Mouse (Mus musculus) embryo, embryonic 10.5 days (tissue): ENCODE data around the gene Car10.

Experiments used
- DNase-seq: peaks from one replicate; pipeline ENCODE4 v3.0.0-alpha.2; 2015; ENCODE audit warnings: low spot score

Gene Car10

DNA sequence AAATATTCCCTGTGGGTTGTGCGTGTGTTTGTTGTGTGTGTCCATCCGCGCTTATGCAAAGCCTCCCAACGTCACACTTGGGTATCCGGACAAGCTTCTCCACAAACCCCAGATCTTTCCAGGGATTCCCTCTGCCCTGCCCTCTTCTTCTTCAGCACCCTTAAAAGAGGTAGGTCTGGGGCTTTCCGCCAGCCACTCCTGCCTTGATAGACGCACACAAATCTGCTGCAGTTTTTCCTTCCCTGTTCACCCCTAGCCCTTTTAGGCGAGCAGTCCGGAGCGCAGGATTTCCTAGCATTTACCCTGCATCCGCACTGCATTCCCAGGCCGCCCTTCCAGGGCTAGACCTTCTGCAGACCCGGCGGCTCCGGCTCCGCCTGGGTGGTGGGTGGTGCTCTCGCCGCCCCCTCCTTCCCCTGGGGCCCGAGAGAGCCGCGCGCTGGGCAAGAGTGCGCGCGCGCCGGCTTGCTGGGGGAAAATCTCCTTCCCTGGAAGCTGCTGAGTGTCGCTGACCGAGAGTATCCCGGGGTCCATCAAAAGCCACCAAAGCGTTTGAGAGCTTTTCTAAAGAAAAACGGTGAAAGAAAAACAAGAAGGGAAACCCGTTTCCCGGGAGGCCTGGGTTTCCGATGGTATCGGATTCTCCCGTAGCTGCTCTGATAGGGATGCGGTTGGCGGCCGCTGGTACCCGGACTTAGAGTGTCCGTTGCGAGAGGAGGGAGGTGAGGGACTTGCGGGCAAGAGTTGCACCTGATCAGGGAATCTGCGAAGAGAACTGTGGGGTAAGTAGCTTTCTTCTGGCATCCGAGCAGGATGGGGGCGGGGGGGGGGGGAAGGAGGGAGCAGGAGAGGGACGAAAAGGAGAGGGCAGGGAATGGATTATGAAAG is at the start of gene Car10:
TSS of gene Car10 (plus strand) at position 88 of the 888 bp plus-strand sequence.
- DNase-seq: peak; percentile 55

DNA sequence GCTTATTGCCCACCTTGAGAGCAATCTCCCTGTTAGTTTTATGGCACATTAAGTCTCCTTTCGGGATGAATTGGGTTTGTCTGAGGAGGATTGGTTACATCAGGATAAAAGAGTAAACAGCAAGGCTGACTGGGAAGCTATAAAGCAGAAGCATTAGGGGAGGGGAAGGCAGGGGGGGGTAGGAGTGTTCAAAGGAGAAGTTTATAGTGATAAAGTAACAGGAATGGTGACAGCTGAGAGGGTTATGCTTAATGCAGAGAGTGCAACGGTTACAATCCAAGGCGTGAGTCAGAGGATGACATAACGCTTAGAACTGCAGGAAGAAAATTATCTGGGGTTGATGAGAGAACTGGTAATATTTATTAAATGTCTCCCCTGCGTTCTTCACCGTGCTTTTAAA is 32.8 kb upstream of the Car10 start:
- no peak for DNase-seq

DNA sequence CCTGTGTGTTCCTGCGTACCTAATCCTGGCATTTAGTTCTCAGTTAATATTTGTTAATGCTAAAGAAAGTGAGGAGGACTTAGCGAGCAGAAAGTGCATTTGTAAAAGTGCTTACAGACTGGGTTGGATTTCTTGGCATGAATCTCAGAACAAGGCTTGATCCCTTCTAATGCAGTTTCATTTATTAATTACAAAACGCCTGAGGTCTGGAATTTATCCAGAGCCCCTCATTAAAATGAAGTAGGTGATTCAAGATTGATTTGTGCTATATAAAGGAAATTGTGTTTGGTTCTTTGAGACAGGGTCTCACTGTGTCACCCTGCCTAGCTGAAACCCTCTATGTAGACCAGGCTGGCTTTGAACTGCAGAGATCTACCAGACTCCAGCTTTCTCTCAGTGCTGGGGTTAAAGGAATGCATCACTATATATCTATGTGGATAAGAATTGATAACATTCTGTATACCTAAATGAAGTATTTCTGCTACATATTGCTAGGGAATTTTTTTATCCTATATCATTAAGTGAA is 32.1 kb upstream of the Car10 start:
- no peak for DNase-seq

DNA sequence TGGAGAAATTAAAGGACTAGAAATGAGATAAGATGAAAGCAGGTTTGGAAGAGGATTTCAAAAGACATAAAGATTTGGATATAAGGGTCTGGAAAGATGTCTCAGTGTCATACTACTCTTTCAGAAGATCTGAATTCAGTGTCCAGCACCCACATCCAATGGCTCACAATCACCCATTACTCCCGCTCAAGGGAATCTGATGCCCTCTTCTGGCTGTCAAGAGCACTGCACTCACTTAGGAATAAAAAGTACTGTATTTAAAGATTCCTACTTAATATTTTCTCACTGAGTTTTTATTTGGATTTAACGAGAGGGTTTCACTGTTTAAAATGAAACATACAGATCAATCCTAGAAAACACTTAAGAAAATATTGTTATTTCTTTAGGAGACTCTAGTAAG is 2.2 kb upstream of the Car10 start:
- DNase-seq: peak; percentile 8

DNA sequence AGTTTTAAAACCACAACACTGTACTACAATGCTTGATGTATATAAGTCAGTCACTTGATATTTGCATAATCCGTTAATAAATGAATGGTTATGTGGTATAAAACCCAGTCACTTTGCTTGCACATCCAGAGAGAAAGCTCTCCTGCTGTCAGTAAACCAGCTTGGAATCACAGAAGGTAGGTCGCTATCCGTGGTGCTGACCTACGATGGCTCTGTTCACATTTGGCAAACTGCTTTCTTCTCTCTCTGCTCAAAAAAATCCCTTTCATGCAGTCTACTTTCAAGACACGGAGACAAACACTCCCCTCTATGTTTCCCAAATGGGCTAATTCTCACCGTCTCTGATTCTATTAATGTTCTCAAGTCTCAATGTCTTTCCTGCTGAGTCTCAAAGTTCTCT is 827 bp upstream of the Car10 start:
- peak; percentile 85 for DNase-seq

DNA sequence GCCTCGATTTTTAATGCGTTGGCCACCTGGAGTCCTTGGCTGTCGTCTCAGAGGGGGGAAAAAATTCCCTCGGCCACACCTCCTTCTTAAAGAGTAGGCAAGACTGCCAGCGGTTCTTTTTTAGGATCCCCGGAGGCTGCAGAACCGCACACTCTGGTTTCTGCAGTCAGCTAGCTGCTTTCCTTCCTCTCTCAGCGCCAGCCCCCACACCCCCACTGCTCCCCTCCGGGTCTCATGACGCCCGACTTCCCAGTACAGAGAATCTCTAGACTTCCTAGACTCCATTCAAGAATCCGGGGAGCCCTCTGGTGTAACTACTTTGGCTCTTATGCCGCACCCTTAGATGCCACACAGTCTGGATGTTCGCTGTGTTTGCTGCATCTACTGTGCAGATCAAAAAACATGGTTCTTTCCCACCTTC is 387 bp upstream of the Car10 start:
- DNase-seq: peak; percentile 14

DNA sequence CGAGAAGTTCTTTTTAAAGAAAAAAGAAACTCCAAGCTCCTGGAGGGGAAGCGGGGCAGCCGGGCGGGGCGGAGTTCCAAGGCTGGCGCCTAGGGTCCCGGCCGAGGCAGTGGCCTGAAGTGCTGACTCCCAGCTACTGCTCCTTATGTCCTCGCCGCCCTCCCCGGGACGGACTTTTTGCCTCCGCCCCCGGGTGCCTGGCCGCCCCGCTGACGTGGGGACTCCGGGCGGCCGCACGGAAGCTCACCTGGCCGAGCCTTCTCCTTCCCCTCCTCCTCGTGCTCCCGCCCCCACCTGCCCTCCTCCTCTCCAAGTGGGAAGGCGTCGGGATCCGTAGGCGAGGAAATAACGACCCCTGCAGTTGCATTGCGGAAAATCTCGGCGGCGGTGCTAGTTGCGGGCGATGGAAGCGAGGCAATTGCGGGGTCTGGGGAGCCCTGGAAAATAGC is 1.1 kb downstream of the Car10 start:
- peak; percentile 50 for DNase-seq

DNA sequence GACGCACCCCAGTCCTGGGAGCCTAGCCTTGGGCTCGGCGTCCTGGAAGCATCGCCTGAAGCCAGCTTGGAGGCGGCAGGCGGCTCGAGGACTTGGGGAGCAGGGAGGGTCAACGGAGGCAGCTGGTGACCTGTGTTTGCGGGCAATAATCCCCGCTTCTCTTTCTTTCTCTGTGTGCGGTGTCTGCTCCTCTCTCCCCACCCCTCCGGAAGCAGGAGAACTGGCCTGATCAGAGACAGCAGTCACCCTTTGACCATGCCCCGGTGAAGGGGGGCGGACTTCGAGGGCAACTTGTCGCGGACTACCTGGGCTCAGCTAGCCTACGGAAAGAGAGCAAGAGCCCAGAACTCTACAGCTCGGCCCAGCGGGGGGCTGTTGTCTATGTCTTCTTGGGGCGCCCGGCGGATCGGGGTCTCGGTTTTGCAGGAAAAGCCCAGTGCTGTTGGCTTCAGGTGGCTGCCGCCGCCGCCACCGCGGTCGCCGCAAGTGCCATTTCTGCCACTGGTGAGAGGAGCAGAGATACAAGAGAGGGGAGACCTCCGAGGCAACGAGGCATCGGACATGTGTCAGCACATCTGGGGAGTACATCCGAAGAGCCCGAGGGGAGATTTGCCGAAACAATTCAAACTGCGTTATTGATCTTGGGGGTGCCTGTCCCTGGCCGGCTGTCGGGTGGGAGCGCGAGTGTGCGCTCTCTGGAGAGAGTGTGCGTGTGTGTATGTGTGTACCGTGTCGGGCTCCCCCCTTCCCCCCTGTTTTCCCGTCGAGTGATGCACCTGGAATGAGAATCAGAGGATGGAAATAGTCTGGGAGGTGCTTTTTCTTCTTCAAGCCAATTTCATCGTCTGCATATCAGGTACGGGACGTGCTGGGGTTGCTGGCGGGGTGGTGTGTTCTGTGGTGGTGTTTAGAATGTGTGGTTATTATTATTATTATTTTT is 1.9 kb downstream of the Car10 start:
- DNase-seq: peak; percentile 18

DNA sequence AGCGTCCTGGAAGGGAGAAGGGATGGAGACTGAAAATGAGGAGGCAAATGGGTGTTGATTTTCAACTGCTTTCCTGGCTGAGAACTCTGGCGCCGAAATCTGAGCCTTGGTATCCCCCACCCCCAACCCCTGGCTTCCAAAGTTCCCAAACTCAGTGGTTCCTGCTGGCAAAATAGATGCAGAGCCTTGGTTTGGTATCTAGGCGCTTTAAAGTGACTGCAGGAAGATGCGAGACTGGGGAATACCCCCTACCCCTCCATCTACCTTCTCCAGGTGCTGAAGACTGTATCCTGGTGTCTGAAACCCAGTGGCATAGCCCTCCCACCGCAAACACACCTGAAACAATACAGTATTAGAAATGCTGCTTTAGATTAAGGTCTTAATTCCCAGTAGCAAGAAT is 2.8 kb downstream of the Car10 start:
- no peak for DNase-seq

DNA sequence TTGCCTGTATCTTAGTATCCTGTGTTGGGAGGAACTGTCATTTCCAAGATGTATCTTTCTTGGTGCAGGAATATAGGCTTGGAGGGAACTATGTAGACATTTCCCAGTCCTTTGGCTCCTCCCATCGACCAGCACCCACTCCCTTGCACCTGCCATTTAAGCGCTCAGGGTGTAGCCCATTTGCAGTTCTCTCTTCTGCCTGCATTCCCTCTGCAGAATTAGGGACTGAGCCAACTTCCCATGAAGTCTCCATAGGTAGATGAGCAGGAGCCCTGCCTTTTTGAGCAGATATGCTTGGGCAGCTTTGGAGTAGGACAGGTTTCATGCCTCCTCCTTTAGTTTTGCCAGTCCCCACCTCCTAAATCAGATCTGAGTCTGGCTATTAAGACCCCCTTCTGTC is 3.3 kb downstream of the Car10 start:
- DNase-seq: no peak

DNA sequence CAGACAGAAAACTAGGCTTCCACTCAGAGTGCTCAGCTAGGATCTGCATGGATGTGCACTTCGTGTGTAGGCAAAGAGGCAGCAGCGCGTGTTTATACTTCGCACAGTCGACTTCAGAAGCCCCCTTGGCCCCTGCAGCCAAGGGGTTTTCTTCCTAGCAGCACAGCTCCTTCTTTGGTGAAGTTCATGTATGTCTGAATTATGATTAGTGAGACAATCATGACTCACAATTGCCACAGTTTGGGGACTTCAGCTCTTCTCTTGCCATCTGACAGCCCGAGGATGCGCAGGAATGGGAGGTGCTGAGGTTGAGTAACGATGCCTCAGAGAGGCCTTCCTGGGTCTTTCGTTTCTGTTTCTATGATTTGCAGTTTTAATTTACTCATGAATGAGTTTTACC is 4.5 kb downstream of the Car10 start:
- DNase-seq: no peak

DNA sequence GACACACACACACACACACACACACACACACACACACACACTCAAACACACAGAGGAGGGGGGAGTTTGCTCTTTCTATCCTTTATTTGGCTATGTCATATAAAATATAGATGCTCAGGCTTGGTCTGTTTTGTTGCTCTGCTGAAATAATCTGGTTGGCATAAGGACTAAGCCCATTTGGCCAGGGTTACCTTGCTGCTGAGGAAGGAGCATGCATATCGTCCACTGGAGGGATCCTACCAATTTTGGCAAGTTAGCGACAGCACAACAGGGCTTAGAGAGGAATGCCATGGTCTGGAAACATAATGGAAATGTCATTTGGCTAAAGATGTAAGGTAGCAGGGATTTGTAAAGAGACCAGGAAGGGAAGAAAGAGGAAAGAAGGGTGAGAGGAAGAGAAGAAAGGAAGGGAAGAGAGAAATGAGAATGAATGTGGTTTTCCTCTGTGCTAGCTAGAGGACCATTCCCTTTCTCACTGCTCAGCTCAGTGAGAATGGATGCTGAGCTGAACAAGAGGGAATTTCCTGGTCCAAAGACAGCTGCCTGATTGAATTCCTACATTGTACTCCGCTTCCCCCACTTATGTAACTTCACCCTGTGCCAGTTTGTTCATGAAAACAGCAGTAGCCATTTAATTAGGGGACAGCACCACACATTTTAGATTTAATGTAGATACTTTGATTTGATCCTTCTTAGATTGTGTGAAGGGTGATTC is 5.4 kb downstream of the Car10 start:
- no peak for DNase-seq

DNA sequence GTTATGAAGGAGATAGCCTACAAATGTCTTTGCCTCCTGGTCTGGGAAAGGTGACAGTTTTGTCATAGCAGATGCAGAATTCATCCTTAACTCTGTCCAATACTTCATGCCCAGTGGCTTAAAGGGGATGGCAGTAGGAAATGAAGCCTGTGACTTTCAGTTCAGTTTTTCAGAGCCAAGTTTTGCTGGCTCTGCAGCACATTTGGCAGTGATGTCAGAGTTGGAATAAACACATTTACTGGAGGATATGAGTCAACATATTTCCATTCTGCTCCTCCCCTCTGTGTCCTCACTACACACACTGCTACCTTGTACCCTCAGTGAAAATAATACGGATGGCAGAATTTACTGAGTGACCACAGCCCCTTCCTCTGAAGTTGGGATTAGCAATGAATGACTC is 11.6 kb downstream of the Car10 start:
- DNase-seq: no peak

DNA sequence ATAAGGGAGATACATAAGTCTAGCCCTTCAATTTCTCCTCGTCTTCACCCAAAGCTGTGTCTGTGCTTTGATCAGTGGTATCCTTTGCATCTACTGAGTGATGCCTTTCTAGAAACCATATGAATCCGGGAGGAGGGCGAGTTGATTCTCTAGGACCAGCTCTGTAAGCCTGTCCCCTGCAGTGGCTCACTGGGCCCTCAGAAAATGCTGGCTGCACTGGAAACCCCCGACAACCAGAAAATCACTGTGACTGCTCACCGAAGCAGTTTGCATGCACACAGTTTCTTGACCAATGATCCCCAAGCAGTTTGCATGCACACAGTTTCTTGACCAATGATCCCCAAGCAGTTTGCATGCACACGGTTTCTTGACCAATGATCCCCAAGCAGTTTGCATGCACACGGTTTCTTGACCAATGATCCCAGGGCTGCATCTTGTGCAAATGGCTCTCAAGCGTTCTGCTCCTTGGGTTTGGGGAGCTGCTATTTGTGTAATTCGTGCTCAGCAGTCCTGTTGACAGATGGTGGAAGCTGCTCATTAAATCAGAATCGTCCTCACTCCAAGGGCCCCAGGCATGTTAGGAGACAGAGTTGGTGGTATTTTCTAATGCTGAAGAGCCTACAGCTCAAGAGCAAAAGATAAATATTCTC is 23.1 kb downstream of the Car10 start:
- no peak for DNase-seq

DNA sequence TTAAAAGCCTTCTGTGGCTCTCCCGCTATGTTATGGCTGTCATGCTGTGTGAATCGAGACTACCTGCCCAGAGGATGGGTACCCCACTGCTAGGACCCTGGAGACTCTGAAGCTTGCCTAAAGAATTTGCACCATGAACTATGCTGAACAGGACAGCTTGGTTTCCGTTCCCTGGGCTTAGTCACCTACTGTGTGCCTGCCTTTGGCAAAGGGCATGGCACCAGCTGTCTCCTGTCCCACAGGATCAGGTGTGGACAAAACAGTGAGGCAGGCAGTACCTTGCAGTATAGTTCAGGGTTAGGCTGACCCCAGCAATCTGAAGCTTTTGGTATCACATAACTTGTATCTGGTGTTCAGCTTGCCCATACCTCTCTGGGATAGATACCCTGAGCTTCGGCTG is 25.9 kb downstream of the Car10 start:
- no peak for DNase-seq

DNA sequence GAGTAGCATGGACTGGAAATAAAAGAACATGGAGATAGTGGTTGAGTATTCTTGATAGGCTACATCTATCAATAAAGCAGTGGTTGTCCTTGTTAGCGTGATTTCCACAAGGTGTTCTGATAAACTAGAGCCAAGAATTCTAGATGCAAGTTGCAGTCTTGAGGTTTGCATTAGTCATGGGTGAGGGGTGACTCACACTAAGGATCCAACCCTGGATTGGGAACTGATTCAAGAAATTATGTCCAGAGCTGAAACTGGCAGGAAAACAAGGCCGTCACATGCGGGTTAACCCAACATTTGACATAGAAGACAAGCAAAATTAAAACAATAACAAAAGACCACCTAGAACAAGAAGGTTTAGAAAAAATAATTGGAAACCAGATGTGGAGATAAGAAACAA is 28.6 kb downstream of the Car10 start:
- no peak for DNase-seq

DNA sequence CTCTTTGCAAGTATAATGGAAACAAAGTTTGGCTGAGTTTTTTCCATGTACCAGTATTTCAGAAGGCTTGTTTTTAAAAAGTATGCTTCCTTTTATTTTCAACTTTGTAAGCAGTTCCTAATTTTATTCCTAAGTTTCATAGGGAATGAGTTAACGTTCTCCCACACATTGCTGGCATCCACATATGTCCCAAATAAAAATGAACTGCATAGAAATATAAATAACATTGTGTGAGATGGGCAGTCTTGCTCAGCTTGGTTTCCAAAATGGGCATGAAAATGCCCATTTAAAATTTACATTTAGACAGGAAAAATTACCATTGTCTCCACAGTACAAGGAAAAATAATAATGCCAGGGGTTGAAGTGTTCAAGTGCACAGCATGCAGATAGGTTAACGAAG is 30.7 kb downstream of the Car10 start:
- DNase-seq: no peak

DNA sequence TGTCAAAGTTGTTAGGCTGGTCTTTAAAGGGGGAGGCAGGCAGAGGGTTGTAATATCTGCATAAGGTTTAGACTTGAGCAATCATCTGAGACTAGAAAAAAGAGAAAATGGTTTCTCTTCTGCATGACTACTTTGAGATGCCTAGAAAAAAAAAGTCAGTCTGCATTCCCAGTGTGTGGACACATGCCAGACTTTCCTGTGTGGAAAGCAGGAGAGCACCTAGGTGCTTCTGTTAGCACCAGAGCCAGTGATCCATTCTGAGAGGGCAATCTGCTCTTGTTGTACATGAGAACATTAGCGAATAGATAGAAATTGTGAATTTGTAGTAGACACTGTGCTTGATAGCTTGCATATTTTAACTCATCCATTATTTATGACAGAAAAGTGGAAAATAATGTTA is 40.0 kb downstream of the Car10 start:
- no peak for DNase-seq

DNA sequence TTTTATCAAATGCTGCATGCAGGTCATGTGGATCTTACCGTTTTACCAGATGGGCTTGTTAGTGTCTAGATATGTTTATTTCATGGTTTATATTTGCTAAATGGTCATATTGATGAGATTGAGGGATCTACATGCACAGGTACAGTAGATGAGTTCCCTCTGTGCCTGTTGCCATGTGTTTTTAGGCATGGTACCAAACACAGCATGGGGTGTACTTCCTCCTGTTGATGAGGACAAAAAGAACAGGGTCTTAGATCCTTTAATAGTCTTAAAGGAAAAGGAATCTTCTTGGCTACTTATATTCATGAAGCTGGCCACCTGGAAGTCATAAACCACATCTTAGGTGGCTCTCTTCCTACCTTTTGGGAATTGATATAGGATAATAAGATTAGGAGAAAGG is 43.9 kb downstream of the Car10 start:
- DNase-seq: no peak

DNA sequence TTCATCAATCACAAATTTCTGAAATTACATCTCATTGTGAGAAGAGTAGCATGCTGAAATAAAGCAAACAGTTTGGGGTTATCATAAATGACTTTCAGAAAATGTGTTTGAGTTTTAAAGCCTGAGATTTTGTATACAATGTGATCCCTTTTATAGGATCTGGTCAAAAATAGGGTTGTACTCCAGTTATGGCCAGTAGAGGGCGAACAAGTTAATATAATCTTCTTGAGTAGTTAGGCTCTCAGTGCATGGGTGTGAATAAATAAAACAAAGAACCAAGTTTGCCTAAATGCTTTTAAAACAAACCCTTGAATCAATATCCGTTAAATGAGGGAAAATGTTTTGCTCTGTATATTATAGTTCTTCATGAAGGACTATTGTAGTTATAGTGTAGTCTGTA is 46.7 kb downstream of the Car10 start:
- DNase-seq: peak; percentile 77

DNA sequence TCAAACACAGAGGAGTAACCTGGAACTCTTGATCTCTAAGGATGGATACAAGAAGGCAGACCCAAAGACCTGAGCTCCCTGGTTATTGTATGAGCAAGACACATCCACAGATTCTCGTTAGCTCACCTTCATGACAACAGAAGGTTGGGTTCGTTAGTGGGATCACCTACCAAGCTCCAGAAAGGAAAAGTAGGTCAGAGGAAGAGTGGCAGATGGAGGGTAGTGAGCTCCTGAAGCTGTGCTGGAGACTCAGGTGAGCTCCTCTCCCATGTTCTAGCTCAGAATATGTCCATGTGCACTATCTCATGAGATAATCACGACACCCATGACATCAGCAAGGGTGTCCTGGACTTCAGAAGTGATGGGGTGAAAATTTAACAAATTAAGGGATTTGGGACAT is 57.1 kb downstream of the Car10 start:
- DNase-seq: no peak

DNA sequence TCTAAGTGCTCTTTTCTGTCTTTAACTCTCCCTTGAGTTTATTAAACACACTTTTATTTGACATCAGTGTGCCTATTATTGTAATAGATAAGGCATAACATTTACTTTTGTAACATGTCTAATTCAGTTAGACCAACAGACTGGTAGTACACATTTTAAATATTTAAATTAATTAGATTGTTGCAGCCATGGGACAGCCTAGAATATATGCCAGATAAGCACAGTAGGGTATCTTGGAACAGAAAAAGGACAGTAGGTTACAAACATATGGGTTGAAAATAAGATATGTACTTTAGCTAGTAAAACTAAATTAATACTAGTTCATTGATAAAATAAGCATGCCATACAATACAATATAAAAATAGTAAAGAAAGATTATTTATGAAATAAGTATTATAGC is 74.6 kb downstream of the Car10 start:
- DNase-seq: no peak
